Comparison of ENCODE assay signal across 8 mouse cellular contexts in genomic region chr2:26122171-26123078, GRCm38 (mm10). TPM values are rescaled to one million over a fixed set of nuclear protein-coding genes. Genes with fewer than 3 reads are reported as not detected.
DNase-seq lines count a peak whose midpoint lies in the region; ATAC-seq lines count a peak whose summit lies in the region.

No protein-coding gene starts in this region.

- peak overlapping the region; percentile 86 for H3K4me3 ChIP-seq in intestine, embryonic 16.5 days (ENCODE audit: low read length)
- H3K4me3 ChIP-seq in liver, embryonic 15.5 days (replicated peaks) = peak overlapping the region; percentile 66
- peak overlapping the region; percentile 87 for H3K4me3 ChIP-seq in neural tube, embryonic 12.5 days

- WGBS in intestine, embryonic 16.5 days = under 1% methylated on average over 107 of the region's 109 CpGs
- under 1% methylated on average over 91 of the region's 109 CpGs for WGBS in liver, embryonic 15.5 days (ENCODE audit: insufficient replicate concordance)
- under 1% methylated on average over 109 of the region's 109 CpGs for WGBS in neural tube, embryonic 12.5 days

- H3K27ac ChIP-seq in intestine, embryonic 16.5 days (ENCODE audit: low read length) = peak overlapping the region; percentile 75
- peak overlapping the region; percentile 53; the same call in 1 of the 2 replicates for H3K27ac ChIP-seq in liver, embryonic 15.5 days (replicated peaks)
- H3K27ac ChIP-seq in neural tube, embryonic 12.5 days = no peak overlapping the region

- H3K36me3 ChIP-seq in intestine, embryonic 16.5 days (ENCODE audit: control insufficient read depth, insufficient read depth, low read length) = no peaks in the 10 kb centered on the region
- no peaks in the 10 kb centered on the region for H3K36me3 ChIP-seq in liver, embryonic 15.5 days (replicated peaks)
- H3K36me3 ChIP-seq in neural tube, embryonic 12.5 days = no peaks in the 10 kb centered on the region

- no peaks in the 10 kb centered on the region for H3K9me3 ChIP-seq in intestine, embryonic 16.5 days (ENCODE audit: control insufficient read depth, low read length)
- no peaks in the 10 kb centered on the region for H3K9me3 ChIP-seq in liver, embryonic 15.5 days (replicated peaks)
- no peaks in the 10 kb centered on the region for H3K9me3 ChIP-seq in neural tube, embryonic 12.5 days

- peaks cover 43% of the 10 kb centered on the region for H3K4me1 ChIP-seq in intestine, embryonic 16.5 days (ENCODE audit: control insufficient read depth, insufficient read depth, low read length)
- H3K4me1 ChIP-seq in liver, embryonic 15.5 days (replicated peaks) = peaks cover 39% of the 10 kb centered on the region
- H3K4me1 ChIP-seq in neural tube, embryonic 12.5 days = peaks cover 21% of the 10 kb centered on the region

- DNase-seq in thymus, postnatal 14 days = peak; percentile 38
- DNase-seq in thymus, postnatal 25 days = no peak
- peak; percentile 31 for DNase-seq in embryo, embryonic 10 days (ENCODE audit: low spot score)
- DNase-seq in frontal cortex, postnatal 25 days (ENCODE audit: low spot score in 2 of 2) = no peak

- peak overlapping the region; percentile 94 for H3K4me2 ChIP-seq in intestine, embryonic 16.5 days (ENCODE audit: low read depth, low read length)
- peak overlapping the region; percentile 90 for H3K4me2 ChIP-seq in liver, embryonic 15.5 days
- H3K4me2 ChIP-seq in neural tube, embryonic 12.5 days (replicated peaks) = peak overlapping the region; percentile 97

- H3K9ac ChIP-seq in intestine, embryonic 16.5 days (ENCODE audit: low read depth, low read length) = peak overlapping the region; percentile 91
- peak overlapping the region; percentile 64 for H3K9ac ChIP-seq in liver, embryonic 15.5 days
- H3K9ac ChIP-seq in neural tube, embryonic 12.5 days = peak overlapping the region; percentile 69

- ATAC-seq in granulocyte monocyte progenitor cell, adult 5-6 weeks (replicated peaks; ENCODE audit: poor library complexity, severe bottlenecking) = peak; percentile 22
- peak; percentile 72 for ATAC-seq in intestine, embryonic 16.5 days
- ATAC-seq in liver, embryonic 15.5 days (ENCODE audit: insufficient read depth) = peak; percentile 62
- ATAC-seq in neural tube, embryonic 12.5 days (ENCODE audit: low FRiP score, low read depth) = no peak

- H3K27me3 ChIP-seq in intestine, embryonic 16.5 days (replicated peaks; ENCODE audit: control insufficient read depth, insufficient read depth, low read length) = no peaks in the 10 kb centered on the region
- peaks cover 54% of the 10 kb centered on the region for H3K27me3 ChIP-seq in liver, embryonic 15.5 days
- peaks cover 41% of the 10 kb centered on the region for H3K27me3 ChIP-seq in neural tube, embryonic 12.5 days (replicated peaks)

RNA-seq across cellular contexts. Expression of gene Nacc2, which starts 0.6 kb away (rescaled TPM):
- total RNA-seq in granulocyte monocyte progenitor cell, adult 5-6 weeks (2014; fragmentation: Nextera tagmentation) = 0.30 and 0.62 TPM in 2 replicates
- 0.57 and 0.65 TPM in 2 replicates for total RNA-seq in granulocyte monocyte progenitor cell, adult 5-6 weeks (2017)
- polyA plus RNA-seq in intestine, embryonic 16.5 days (2015; fragmentation: Nextera tagmentation; extraction: Ambion mirVana) = 18.6 and 20.4 TPM in 2 replicates
- 3.4 and 4.3 TPM in 2 replicates for polyA plus RNA-seq in liver, embryonic 15.5 days (2015; fragmentation: Nextera tagmentation; extraction: Ambion mirVana)
- 15.0 and 15.2 TPM in 2 replicates for polyA plus RNA-seq in neural tube, embryonic 12.5 days (2016; fragmentation: Nextera tagmentation; extraction: Ambion mirVana)

Comparison
In these comparisons a context has a peak if more than half of its experiments do, and no peak if none do; other contexts are left out.
1. DNase-seq: peak in thymus, postnatal 14 days (single experiment) and embryo, embryonic 10 days (single experiment); none in thymus, postnatal 25 days (single experiment) and frontal cortex, postnatal 25 days (0 of 2).
2. Peak in every context shown above with its lines, with median percentiles within 50 percentile points of each other: H3K4me2 ChIP-seq, H3K4me3 ChIP-seq and H3K9ac ChIP-seq.